ENCODE assay signal across 10 mouse cellular contexts in genomic region chr8:118379657-118380056, GRCm38 (mm10).
A peak's percentile ranks its signal among the peaks of the same experiment; 100 is the strongest.
DNase-seq lines count a peak whose midpoint lies in the region; ATAC-seq and TF ChIP-seq lines count a peak whose summit lies in the region.
"Had no signal": no experiment of that assay in that cellular context is flagged by ENCODE, and none has a peak within 500 bp of the region (broad histone marks: within the 10 kb centered on the region; RNA-seq: fewer than 3 reads in every experiment).

No protein-coding gene starts in this region.

- ATAC-seq in forebrain, embryonic 13.5 days = peak; percentile 72
- peak; percentile 77 for ATAC-seq in hindbrain, embryonic 12.5 days (ENCODE audit: low FRiP score)
- ATAC-seq in midbrain, postnatal 0 days (ENCODE audit: low FRiP score) = peak; percentile 78

- no peaks in the 10 kb centered on the region for H3K36me3 ChIP-seq in forebrain, embryonic 13.5 days (ENCODE audit: poor library complexity, severe bottlenecking)
- H3K36me3 ChIP-seq in hindbrain, embryonic 12.5 days = no peaks in the 10 kb centered on the region
- no peaks in the 10 kb centered on the region for H3K36me3 ChIP-seq in midbrain, postnatal 0 days (ENCODE audit: insufficient read depth, low read length)
- H3K36me3 ChIP-seq: embryonic facial prominence, embryonic 15.5 days; G1E had no signal

- no peak overlapping the region for H3K9ac ChIP-seq in forebrain, embryonic 13.5 days
- H3K9ac ChIP-seq in hindbrain, embryonic 12.5 days = no peak overlapping the region
- H3K9ac ChIP-seq in midbrain, postnatal 0 days (replicated peaks; ENCODE audit: low read length, poor library complexity, severe bottlenecking) = no peak overlapping the region
- H3K9ac ChIP-seq: embryonic facial prominence, embryonic 15.5 days had no signal

- H3K9me3 ChIP-seq in forebrain, embryonic 13.5 days (replicated peaks) = no peaks in the 10 kb centered on the region
- H3K9me3 ChIP-seq in hindbrain, embryonic 12.5 days (replicated peaks) = no peaks in the 10 kb centered on the region
- H3K9me3 ChIP-seq in midbrain, postnatal 0 days (ENCODE audit: low read length) = no peaks in the 10 kb centered on the region
- H3K9me3 ChIP-seq: embryonic facial prominence, embryonic 15.5 days had no signal

- no peak overlapping the region for H3K4me3 ChIP-seq in layer of hippocampus, adult 2 months
- no peak overlapping the region for H3K4me3 ChIP-seq in forebrain, embryonic 13.5 days
- no peak overlapping the region for H3K4me3 ChIP-seq in hindbrain, embryonic 12.5 days
- no peak overlapping the region for H3K4me3 ChIP-seq in midbrain, postnatal 0 days (ENCODE audit: low read depth, low read length)
- H3K4me3 ChIP-seq: embryonic facial prominence, embryonic 15.5 days had no signal

- H3K4me2 ChIP-seq in forebrain, embryonic 13.5 days = no peak overlapping the region
- no peak overlapping the region for H3K4me2 ChIP-seq in hindbrain, embryonic 12.5 days (replicated peaks)
- no peak overlapping the region for H3K4me2 ChIP-seq in midbrain, postnatal 0 days (ENCODE audit: low read depth, low read length, poor library complexity, severe bottlenecking)
- H3K4me2 ChIP-seq: embryonic facial prominence, embryonic 15.5 days had no signal

- H3K27me3 ChIP-seq in forebrain, embryonic 13.5 days = no peaks in the 10 kb centered on the region
- no peaks in the 10 kb centered on the region for H3K27me3 ChIP-seq in hindbrain, embryonic 12.5 days
- no peaks in the 10 kb centered on the region for H3K27me3 ChIP-seq in midbrain, postnatal 0 days (ENCODE audit: insufficient read depth, low read length)
- H3K27me3 ChIP-seq: embryonic facial prominence, embryonic 15.5 days had no signal

- peak overlapping the region; percentile 33; the same call in 1 of the 2 replicates for H3K27ac ChIP-seq in layer of hippocampus, adult 2 months
- peak overlapping the region; percentile 31; the same call in 1 of the 2 replicates for H3K27ac ChIP-seq in forebrain, embryonic 13.5 days
- H3K27ac ChIP-seq in hindbrain, embryonic 12.5 days = peak overlapping the region; percentile 60; the same call in 1 of the 2 replicates
- H3K27ac ChIP-seq in midbrain, postnatal 0 days (ENCODE audit: low read depth, low read length) = peak overlapping the region; percentile 59
- H3K27ac ChIP-seq: embryonic facial prominence, embryonic 15.5 days had no signal

- no peak for TF ChIP-seq CTCF in layer of hippocampus, adult 2 months (conservative IDR thresholded peaks at IDR 0.05)
- no peak for TF ChIP-seq CTCF in midbrain, postnatal 0 days (IDR thresholded peaks at IDR 0.05)

- 11% methylated on average over 3 of the region's 3 CpGs for WGBS in forebrain, embryonic 13.5 days
- WGBS in hindbrain, embryonic 12.5 days = 15% methylated on average over 3 of the region's 3 CpGs
- WGBS in midbrain, postnatal 0 days = 15% methylated on average over 3 of the region's 3 CpGs

- DNase-seq in layer of hippocampus, adult 2 months (ENCODE audit: low spot score in 2 of 2) = peak in 1 of 2 experiments; percentile 34
- DNase-seq in layer of hippocampus, postnatal 25 days (ENCODE audit: extremely low spot score in 1 of 2, low spot score in 1 of 2) = no peak
- DNase-seq in midbrain, postnatal 0 days (ENCODE audit: low spot score) = peak; percentile 86
- DNase-seq in kidney, adult 8-10 months = no peak
- DNase-seq in lung, postnatal 25 days (ENCODE audit: low spot score) = no peak
- DNase-seq: lung, postnatal 4 days had no signal

- peaks cover 47% of the 10 kb centered on the region for H3K4me1 ChIP-seq in forebrain, embryonic 13.5 days
- H3K4me1 ChIP-seq in hindbrain, embryonic 12.5 days = peaks cover 20% of the 10 kb centered on the region
- H3K4me1 ChIP-seq in midbrain, postnatal 0 days (ENCODE audit: insufficient read depth, low read length) = peaks cover 4% of the 10 kb centered on the region; the same call in 1 of the 2 replicates
